Mouse (Mus musculus) heart, adult 11 months (tissue): ENCODE measurements at regions not wholly inside any gene's neighbourhood (a gene's known extent, or its start where the extent isn't known, plus 50 kb on each side); places are given as distances from the start of the nearest gene placed in this dataset.

Source experiments
- DNase-seq: peaks from one replicate; pipeline ENCODE4 v3.0.0; 2022

DNA sequence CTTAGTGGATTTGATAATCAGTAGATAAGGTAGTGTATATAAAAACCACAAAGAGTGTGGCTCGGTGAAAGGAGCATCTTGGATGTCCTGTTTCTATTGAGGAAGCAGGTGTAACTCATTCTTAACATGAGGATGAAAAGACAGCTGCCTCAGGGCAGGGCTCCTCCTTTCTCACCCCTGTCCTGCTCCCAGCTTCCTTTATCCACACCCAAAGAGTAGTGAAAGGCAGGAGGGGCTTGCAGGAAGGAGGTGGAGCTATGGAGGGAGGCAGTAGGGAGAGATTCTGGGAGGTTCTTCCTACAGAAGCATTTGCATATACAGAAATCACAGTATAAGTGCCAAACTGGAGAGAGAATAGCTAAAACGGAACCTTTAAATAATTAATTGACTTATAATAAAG lies 216.4 kb downstream of the Lrig3 start:
- DNase-seq, result no peak

DNA sequence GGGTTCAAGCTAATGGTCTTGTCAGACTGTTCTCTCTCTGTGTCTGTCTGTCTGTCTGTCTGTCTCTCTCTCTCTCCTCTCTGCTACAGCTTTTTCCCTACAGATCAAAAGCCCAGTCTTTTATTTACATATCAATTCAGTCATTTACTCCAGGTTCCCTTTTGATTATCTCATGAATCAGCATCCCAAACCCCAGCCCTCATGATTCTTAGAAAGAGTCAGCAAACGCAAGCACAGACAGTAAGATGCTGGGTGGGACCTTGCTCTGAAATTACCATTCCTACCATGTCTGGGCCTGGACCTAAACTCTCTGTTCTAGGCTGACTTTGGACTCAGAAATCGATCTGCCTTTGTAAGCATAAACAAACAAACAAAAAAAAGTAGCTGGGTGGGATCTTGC lies 218.0 kb downstream of the Lrig3 start:
- DNase-seq, result no peak

DNA sequence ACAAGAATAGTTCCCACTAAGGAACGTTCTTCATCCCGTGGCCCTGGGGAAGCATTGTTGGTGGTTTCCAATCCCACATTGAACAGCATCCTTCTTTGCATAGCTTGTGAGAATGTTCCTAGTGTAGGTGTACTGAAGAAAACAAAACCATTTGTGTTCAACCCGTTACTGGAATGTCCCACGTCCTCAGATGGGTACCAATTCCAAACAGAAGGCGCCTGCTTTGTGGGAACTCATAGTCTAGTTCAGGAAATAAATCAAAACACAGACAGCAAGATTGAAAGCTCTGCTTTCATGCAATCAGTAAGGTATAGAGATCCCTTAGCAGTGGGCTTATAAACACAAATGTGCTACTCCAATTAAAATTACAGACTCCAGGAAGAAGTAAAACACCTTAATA lies 219.4 kb downstream of the Lrig3 start:
- no peak for DNase-seq

DNA sequence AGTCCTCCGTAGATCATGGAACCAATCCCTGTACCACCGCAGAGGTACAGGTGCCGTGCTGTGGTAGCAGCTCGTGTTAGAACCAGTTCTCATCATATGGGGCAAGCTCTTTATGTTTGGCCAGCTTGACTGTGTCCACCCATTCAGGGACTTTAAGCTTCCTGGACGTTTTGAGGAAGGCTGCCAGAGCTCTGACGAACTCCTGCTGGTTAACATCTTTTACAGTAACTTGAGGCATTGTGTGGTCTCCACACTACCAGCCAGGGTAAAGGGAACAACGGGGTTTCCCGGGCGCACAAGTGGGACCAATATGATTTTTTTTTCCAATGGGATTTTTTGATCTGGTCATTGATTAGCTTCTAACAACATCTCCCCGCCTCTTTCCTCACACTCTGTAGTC lies 220.1 kb downstream of the Lrig3 start:
- DNase-seq, result no peak

- DNase-seq, result no peak
Measured at GRCm38 (mm10) chr10:126189001-126189400, 223.0 kb downstream of the Lrig3 start.
